Mouse (Mus musculus): ENCODE results near the gene Smad3. TPM values are rescaled to one million over a fixed set of nuclear protein-coding genes. Genes with fewer than 3 reads are reported as not detected.
A peak's percentile ranks its signal among the peaks of the same experiment; 100 is the strongest.

The Smad3 gene
- polyA plus RNA-seq, 1 experiment from 2014 or later, result 5.3 TPM

- WGBS, result 62% methylated on average over 9 of the region's 9 CpGs
- H3K4me1 ChIP-seq (replicated peaks; ENCODE audit: control insufficient read depth, insufficient read depth), result peaks cover 15% of the 10 kb centered on the region
- peak; percentile 71 for ATAC-seq (ENCODE audit: low FRiP score, low TSS enrichment)
Observed at GRCm38 (mm10) chr9:63718735-63719358, 38.9 kb downstream of the Smad3 start.

DNA sequence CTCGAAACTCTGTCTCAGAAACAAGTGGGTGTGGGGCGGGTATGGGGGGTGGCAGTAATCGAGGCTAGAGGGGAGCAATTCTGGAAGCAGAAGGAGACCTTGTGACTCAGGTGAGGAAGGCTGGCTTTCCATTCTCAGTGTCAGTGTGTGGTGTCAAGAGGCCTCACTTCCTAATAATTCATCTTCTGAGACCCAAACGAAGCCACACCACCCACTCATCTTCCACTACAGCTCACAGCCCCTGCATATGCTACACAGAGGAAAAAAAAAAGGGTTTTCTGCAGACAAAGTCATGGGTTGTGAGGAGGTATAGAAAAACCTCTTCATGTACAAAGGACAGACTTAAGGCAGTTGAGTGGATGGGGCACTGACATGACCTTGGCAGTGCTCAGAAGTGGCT is 39.6 kb downstream of the Smad3 start:
- H3K9me3 ChIP-seq (ENCODE audit: control insufficient read depth, low read length), result no peaks in the 10 kb centered on the region
- no peak for ATAC-seq (ENCODE audit: low FRiP score, low TSS enrichment)
- peaks cover 15% of the 10 kb centered on the region for H3K4me1 ChIP-seq (replicated peaks; ENCODE audit: control insufficient read depth, insufficient read depth)

More at GRCm38 (mm10) chr9:63718735-63719358, 38.9 kb downstream of the Smad3 start:
- DNase-seq (ENCODE audit: low spot score), result peak; percentile 58
- Histone ChIP-seq H3K36me3 (ENCODE audit: control insufficient read depth, insufficient read depth, low read length) (no peaks in the 10 kb centered on the region), H3K27me3 (ENCODE audit: control insufficient read depth, insufficient read depth, low read length) (no peaks in the 10 kb centered on the region), H3K27ac (replicated peaks) (no peak overlapping the region), H3K4me3 (ENCODE audit: low read depth, low read length) (no peak overlapping the region), H3K9me3 (ENCODE audit: control insufficient read depth, low read length) (no peaks in the 10 kb centered on the region), H3K4me2 (replicated peaks; ENCODE audit: low read depth) (no peak overlapping the region), H3K9ac (ENCODE audit: low read length) (no peak overlapping the region)
- TF ChIP-seq CTCF (IDR thresholded peaks at IDR 0.05; ENCODE audit: low read depth) (no peak), EP300 (optimal IDR thresholded peaks at IDR 0.05) (no peak)

DNA sequence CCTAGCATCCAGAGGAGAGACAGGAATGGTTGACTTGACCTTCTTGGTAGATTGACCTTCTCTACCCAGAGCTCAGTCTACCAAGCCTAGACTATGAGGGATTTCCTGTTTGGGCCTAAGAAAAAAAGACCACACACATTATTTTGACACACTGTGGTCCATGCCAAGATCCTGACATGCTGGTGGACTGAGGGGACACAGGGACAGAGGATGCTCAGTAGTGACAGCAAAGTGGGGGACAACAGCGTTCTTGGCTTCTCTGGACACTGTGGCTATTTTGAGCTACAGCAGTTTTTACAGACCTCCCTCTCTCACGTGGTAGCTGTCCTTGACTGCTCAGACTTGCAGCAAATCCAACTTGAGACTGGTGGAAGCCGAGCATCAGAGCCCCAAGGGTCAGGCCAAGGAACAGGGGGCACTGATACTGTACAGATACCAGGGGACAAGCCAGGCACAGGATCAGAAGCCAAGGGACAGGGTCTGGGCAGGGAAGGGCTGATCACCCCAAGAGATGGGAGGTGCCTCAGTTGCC is 40.3 kb downstream of the Smad3 start:
- DNase-seq (ENCODE audit: low spot score), result no peak
- Histone ChIP-seq H3K36me3 (ENCODE audit: control insufficient read depth, insufficient read depth, low read length) (no peaks in the 10 kb centered on the region), H3K27ac (replicated peaks) (no peak overlapping the region), H3K4me3 (ENCODE audit: low read depth, low read length) (no peak overlapping the region), H3K9me3 (ENCODE audit: control insufficient read depth, low read length) (no peaks in the 10 kb centered on the region), H3K9ac (ENCODE audit: low read length) (no peak overlapping the region), H3K27me3 (ENCODE audit: control insufficient read depth, insufficient read depth, low read length) (no peaks in the 10 kb centered on the region), H3K4me2 (replicated peaks; ENCODE audit: low read depth) (no peak overlapping the region), H3K4me1 (replicated peaks; ENCODE audit: control insufficient read depth, insufficient read depth) (peaks cover 15% of the 10 kb centered on the region)
- WGBS, result 57% methylated on average over 3 of the region's 3 CpGs
- ATAC-seq (ENCODE audit: low FRiP score, low TSS enrichment), result no peak
- TF ChIP-seq CTCF (IDR thresholded peaks at IDR 0.05; ENCODE audit: low read depth) (no peak), EP300 (optimal IDR thresholded peaks at IDR 0.05) (no peak)

More for the DNA sequence above, 39.6 kb downstream of the Smad3 start:
- Histone ChIP-seq H3K9ac (ENCODE audit: low read length) (no peak overlapping the region), H3K4me3 (ENCODE audit: low read depth, low read length) (no peak overlapping the region), H3K4me2 (replicated peaks; ENCODE audit: low read depth) (no peak overlapping the region), H3K27ac (replicated peaks) (no peak overlapping the region), H3K36me3 (ENCODE audit: control insufficient read depth, insufficient read depth, low read length) (no peaks in the 10 kb centered on the region), H3K27me3 (ENCODE audit: control insufficient read depth, insufficient read depth, low read length) (no peaks in the 10 kb centered on the region)
- no peak for DNase-seq (ENCODE audit: low spot score)
- WGBS, result 82% methylated on average over 4 of the region's 4 CpGs
- TF ChIP-seq EP300 (optimal IDR thresholded peaks at IDR 0.05), result no peak
- no peak for TF ChIP-seq CTCF (IDR thresholded peaks at IDR 0.05; ENCODE audit: low read depth)

DNA sequence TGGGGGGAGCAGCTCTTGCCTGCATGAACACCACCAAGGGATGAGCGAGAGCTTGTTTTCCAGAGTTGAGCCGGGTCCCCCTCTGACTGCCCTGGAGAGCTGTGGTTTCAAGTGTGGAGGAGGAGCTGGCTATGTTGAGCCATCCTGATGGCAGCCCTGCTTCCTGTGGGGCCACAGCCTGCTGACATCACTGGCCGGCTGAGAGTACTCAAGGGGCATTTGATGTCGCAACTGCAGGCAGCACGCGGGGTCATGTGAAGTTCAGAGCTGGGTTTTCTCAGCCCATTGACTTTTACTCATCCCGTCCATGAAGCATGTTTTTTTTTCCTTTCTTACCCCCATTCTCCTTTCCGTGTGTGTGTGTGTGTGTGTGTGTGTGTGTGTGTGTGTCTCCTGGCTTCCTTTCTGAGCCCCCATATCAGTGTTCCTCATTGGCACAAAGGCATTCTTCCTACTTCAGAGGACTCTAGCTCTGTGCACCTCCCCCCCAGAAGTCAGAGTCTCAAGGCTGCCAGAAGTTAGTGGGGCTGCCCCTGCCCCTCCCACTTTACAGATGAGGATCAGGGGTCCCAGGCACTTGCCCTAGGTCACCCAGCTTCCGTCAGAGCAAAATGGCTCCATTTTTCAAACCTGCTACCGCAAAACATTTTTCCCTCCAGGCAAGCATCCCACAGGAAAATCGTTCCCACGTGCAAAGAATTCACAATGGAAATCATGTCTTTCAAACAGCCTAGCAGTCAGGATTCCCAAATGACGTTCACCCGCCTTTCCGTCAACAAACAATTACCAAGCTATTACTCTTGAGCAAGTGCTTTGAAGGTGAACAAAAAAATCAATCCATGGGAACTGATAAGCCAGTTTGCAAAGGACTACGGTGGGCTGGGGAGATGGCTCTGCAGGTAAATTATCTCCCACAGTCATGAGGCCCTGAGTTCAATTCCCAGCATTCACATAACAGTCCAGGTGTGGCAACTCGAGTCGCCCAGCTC is 41.4 kb downstream of the Smad3 start:
- H3K4me2 ChIP-seq (replicated peaks; ENCODE audit: low read depth), result no peak overlapping the region
- WGBS, result 18% methylated on average over 18 of the region's 18 CpGs
- peak; percentile 71 for DNase-seq (ENCODE audit: low spot score)
- TF ChIP-seq EP300 (optimal IDR thresholded peaks at IDR 0.05) (no peak), CTCF (IDR thresholded peaks at IDR 0.05; ENCODE audit: low read depth) (no peak)
- H3K36me3 ChIP-seq (ENCODE audit: control insufficient read depth, insufficient read depth, low read length), result no peaks in the 10 kb centered on the region
- peak overlapping the region; percentile 69 for H3K27ac ChIP-seq (replicated peaks)
- no peak overlapping the region for H3K4me3 ChIP-seq (ENCODE audit: low read depth, low read length)
- H3K27me3 ChIP-seq (ENCODE audit: control insufficient read depth, insufficient read depth, low read length), result no peaks in the 10 kb centered on the region
- ATAC-seq (ENCODE audit: low FRiP score, low TSS enrichment), result peak; percentile 59
- no peaks in the 10 kb centered on the region for H3K9me3 ChIP-seq (ENCODE audit: control insufficient read depth, low read length)
- H3K4me1 ChIP-seq (replicated peaks; ENCODE audit: control insufficient read depth, insufficient read depth), result peaks cover 15% of the 10 kb centered on the region
- H3K9ac ChIP-seq (ENCODE audit: low read length), result no peak overlapping the region

GRCm38 (mm10) chr9:63714572-63714971 is 43.2 kb downstream of the Smad3 start:
- 87% methylated on average over 6 of the region's 6 CpGs for WGBS
- TF ChIP-seq EP300 (optimal IDR thresholded peaks at IDR 0.05) (no peak), CTCF (IDR thresholded peaks at IDR 0.05; ENCODE audit: low read depth) (no peak)
- Histone ChIP-seq H3K27me3 (ENCODE audit: control insufficient read depth, insufficient read depth, low read length) (no peaks in the 10 kb centered on the region), H3K4me3 (ENCODE audit: low read depth, low read length) (no peak overlapping the region), H3K4me1 (replicated peaks; ENCODE audit: control insufficient read depth, insufficient read depth) (peaks cover 9% of the 10 kb centered on the region), H3K36me3 (ENCODE audit: control insufficient read depth, insufficient read depth, low read length) (no peaks in the 10 kb centered on the region), H3K27ac (replicated peaks) (no peak overlapping the region), H3K9ac (ENCODE audit: low read length) (no peak overlapping the region), H3K4me2 (replicated peaks; ENCODE audit: low read depth) (no peak overlapping the region), H3K9me3 (ENCODE audit: control insufficient read depth, low read length) (no peaks in the 10 kb centered on the region)
- no peak for ATAC-seq (ENCODE audit: low FRiP score, low TSS enrichment)
- no peak for DNase-seq (ENCODE audit: low spot score)

Measured in stomach, postnatal 0 days (tissue).